Mouse (Mus musculus): ENCODE data around the gene Diaph3.

Gene Diaph3

DNA sequence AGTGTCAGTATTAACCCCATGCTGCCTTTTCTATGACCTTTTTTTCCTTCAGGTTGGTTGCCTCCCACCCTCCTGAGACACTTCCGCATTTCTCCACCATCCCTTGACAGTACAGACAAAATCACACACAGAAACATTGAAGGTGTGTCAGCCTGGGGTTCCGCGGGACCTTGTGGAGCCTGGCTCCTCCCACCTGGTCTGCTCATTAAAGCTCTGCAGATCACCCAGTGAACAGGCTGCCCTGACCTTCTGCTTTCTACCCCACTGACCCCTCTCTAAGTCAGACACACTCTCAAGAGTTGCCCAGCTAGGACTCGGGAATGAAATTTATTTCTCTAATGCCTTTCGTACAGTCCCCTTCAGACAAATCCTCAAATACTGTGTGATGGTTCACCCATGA lies 500.9 kb downstream of the Diaph3 start:
- no peak for DNase-seq

DNA sequence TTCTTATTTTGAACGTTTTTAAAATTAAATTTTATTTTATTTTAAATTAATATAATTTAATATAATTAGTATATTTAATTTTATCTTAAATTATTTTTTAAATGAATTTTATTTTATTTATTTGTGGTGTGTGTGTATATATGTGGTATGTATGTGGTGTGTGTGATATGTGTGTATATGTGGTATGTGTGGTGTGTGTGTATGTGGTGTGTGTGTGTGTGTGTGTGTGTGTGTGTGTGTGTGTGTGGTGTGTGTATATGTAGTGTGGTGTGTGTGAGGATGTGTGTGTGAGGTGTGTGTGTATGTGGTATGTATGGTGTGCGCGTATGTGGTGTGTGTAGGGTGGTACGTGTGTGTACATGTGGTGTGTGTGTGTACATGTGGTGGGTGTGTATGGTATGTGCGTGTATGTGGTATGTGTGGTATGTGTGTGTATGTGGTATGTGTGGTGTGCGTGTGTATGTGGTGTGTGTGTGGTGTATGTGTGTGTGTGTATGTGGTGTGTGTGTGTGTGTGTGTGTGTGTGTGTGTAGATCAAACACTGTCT lies 505.4 kb downstream of the Diaph3 start:
- no peak for DNase-seq

DNA sequence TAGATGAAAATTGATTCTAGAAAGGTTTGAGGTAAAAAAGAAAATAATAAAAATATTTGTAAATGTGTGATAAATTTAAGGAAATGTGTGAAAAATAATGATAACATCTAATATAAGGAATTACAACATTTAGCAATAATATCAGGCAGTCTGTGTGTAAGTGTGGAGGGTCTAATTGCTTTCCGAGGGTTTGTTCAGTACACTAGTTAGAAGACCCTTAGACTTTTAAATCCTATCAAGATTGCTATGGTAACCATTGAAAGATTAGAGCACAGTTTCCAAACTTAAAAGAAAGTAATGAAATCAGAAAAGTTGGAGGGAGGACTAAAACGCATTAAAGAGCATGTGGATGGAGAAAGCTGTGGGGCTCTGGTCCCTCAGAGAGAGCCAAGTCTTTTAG lies 506.0 kb downstream of the Diaph3 start:
- DNase-seq, result no peak

DNA sequence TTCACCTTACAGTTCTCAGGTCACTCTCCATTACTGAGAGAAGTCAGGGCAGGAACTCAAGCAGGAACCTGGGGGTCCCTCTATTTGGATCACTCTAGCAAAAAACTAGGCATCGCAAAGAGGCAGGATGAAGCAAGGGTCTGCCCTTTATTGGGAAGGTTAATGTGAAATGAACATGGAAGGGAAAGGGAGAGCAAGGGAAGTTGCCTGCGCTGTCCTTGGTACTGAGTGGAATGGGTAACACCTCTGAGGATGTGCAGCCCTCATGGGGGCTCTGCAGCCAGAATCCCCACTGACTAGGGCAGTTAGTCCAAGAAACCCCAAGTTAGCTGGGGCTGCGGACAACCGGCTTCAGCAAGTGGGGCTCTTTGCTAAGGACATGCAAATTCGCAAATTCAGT lies 507.2 kb downstream of the Diaph3 start:
- no peak for DNase-seq

DNA sequence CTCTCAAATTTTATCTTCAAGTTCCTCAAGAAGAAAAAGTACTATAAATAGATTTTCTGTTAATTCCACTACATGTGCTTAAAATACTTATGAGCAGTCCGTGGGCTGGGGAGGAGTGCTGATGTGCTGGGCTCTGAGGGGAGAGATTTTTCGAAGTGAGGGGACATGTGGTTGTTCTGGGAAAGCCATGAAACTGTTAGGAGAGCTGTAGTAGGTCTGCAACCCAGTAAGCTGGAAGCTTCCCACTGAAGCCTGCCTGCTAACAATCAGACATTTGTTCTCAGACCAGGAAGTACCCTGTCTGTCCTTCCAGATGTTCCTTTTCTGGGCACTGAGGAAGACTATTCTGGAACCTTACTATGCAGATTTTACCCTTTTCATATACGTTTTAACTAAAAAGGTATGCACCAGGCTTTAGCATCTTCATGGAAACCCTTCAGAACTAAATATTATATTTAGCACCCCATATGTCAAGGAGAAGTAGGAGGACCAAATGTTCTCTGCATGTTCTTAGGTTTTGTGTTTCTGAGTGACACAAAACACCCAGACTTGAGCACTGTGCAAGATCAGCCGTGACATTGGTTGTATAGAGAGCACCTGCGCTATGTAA lies 516.1 kb downstream of the Diaph3 start:
- no peak for DNase-seq

DNA sequence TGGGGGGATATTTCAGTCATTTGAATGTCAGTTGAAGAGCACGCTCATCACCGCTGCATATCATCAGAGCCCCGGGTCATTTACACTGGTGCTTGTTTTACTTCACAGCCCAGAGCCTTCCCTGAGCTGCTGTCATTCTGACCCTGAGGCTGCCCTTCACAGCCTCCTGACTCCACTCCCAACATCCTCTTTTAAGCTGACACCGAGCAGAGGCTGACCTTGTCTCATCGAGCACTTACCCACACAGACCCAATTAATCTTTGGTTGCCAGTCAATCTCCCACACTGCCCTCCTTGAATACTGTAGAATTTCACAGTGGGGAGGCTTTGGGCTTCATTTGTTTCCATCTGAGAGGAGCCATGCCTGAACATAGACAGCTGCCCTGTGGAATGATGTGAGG lies 521.4 kb downstream of the Diaph3 start:
- DNase-seq, result no peak

Measured in lung, adult 18-20 months (tissue).